Mouse (Mus musculus): ENCODE data around the gene Btbd10. TPM values are rescaled to one million over a fixed set of nuclear protein-coding genes. Genes with fewer than 3 reads are reported as not detected.

Gene Btbd10
- polyA plus RNA-seq, 1 experiment from 2014 or later = 6.0 TPM

Other genes starting within 250 kb of the Btbd10 start
- 8.4 and 9.7 TPM in 2 replicates for gene Arntl, start 161.9 kb downstream of the Btbd10 start, polyA plus RNA-seq (2015; fragmentation: Nextera tagmentation; extraction: Ambion mirVana)
- gene Pth, start 19.2 kb upstream of the Btbd10 start, polyA plus RNA-seq (2015; fragmentation: Nextera tagmentation; extraction: Ambion mirVana) = not detected in 2 replicates
- 20.4 and 25.1 TPM in 2 replicates for gene Far1, start 144.4 kb upstream of the Btbd10 start, polyA plus RNA-seq (2015; fragmentation: Nextera tagmentation; extraction: Ambion mirVana)

Data from liver, embryonic 16.5 days (tissue).